Mouse (Mus musculus) left cerebral cortex, postnatal 14 days (tissue): ENCODE measurements around the gene Sult4a1. TPM values are rescaled to one million over a fixed set of nuclear protein-coding genes. Genes with fewer than 3 reads are reported as not detected.
A peak's percentile ranks its signal among the peaks of the same experiment; 100 is the strongest.
"Not testable (repeated sequence)": the region's sequence is repeated elsewhere in the genome, so short reads cannot be mapped to it uniquely, and the experiment has no call there.

ENCODE experiments used
- DNase-seq, 2 experiments: peaks; one replicate each; pipeline ENCODE4 v3.0.0; 2021 to 2022; ENCODE audit warnings: low spot score in 2 of 2, mixed read lengths in 1 of 2
- intact Hi-C: fragments of 180-260 bp; cut with DNase I; formaldehyde crosslinking; loops from one replicate; pipeline ENCODE4 v1.15.1; 2025
- total RNA-seq, 2 experiments: library from RNA; stranded (reverse); gene quantifications; 2 replicates each; pipeline ENCODE4 v1.2.3; 2021

Gene Sult4a1
- total RNA-seq, 2 experiments from 2014 or later: 387 to 389 TPM

GRCm38 (mm10) chr15:84108899-84109298, 3.3 kb upstream of the Sult4a1 start:
- intact Hi-C loops: no loop called here
- DNase-seq: no peak

GRCm38 (mm10) chr15:84105924-84106500, 458 bp upstream of the Sult4a1 start:
- intact Hi-C loops: no loop called here
- DNase-seq: no peak

GRCm38 (mm10) chr15:84104626-84105025, 928 bp downstream of the Sult4a1 start:
- intact Hi-C loops: no loop called here
- DNase-seq: no peak

GRCm38 (mm10) chr15:84097536-84097935, 8.0 kb downstream of the Sult4a1 start:
- intact Hi-C loops, DNase-seq: not testable (repeated sequence)

- DNase-seq: no peak
Observed at GRCm38 (mm10) chr15:84096051-84096450, 9.5 kb downstream of the Sult4a1 start.

GRCm38 (mm10) chr15:84094921-84095320, 10.6 kb downstream of the Sult4a1 start:
- intact Hi-C loops: no loop called here

More at GRCm38 (mm10) chr15:84096051-84096450, 9.5 kb downstream of the Sult4a1 start:
- intact Hi-C loops: no loop called here

GRCm38 (mm10) chr15:84086775-84087174, 18.8 kb downstream of the Sult4a1 start:
- intact Hi-C loops: no loop called here
- DNase-seq: no peak

More at GRCm38 (mm10) chr15:84094921-84095320, 10.6 kb downstream of the Sult4a1 start:
- DNase-seq: no peak

- no peak for DNase-seq
- intact Hi-C loops: no loop called here
Observed at GRCm38 (mm10) chr15:84086364-84086763, 19.2 kb downstream of the Sult4a1 start.

GRCm38 (mm10) chr15:84080069-84080468, 25.5 kb downstream of the Sult4a1 start:
- no peak for DNase-seq
- intact Hi-C loops: no loop called here

- DNase-seq: peak; percentile 58 to 68
- intact Hi-C loops: no loop called here
Observed at GRCm38 (mm10) chr15:84079519-84079918, 26.0 kb downstream of the Sult4a1 start.

- peak; percentile 61 to 71 for DNase-seq
- intact Hi-C loops: no loop called here
Observed at GRCm38 (mm10) chr15:84078667-84079066, 26.9 kb downstream of the Sult4a1 start.

- no peak for DNase-seq
- intact Hi-C loops: no loop called here
Observed at GRCm38 (mm10) chr15:84077151-84077550, 28.4 kb downstream of the Sult4a1 start.

GRCm38 (mm10) chr15:84074705-84075185, 30.8 kb downstream of the Sult4a1 start:
- intact Hi-C loops: loop anchor here (5.0 kb wide), 3 partner anchors 93 to 558 kb away; partner anchors contain the start of gene Pnpla3
- peak in 1 of 2 experiments; percentile 43 for DNase-seq

- peak; percentile 76 to 81 for DNase-seq
- intact Hi-C loops: loop anchor here (5.0 kb wide), 3 partner anchors 93 to 558 kb away; partner anchors contain the start of gene Pnpla3
Observed at GRCm38 (mm10) chr15:84073911-84074704, 31.4 kb downstream of the Sult4a1 start.

- no peak for DNase-seq
- intact Hi-C loops: loop anchor here (5.0 kb wide), 3 partner anchors 94 to 559 kb away; partner anchors contain the start of gene Pnpla3
Observed at GRCm38 (mm10) chr15:84073058-84073457, 32.5 kb downstream of the Sult4a1 start.

GRCm38 (mm10) chr15:84072226-84072625, 33.3 kb downstream of the Sult4a1 start:
- intact Hi-C loops: loop anchor here (5.0 kb wide), 3 partner anchors 95 to 560 kb away; partner anchors contain the start of gene Pnpla3
- DNase-seq: peak; percentile 93 to 95

GRCm38 (mm10) chr15:84070116-84070676, 35.4 kb downstream of the Sult4a1 start:
- intact Hi-C loops: loop anchor here (5.0 kb wide), 3 partner anchors 97 to 562 kb away; partner anchors contain the start of gene Pnpla3
- no peak for DNase-seq

- intact Hi-C loops: loop anchor here (5.0 kb wide), 4 partner anchors 98 to 563 kb away; partner anchors contain the start of gene Pnpla3
- DNase-seq: no peak
Observed at GRCm38 (mm10) chr15:84069455-84070050, 36.0 kb downstream of the Sult4a1 start.

GRCm38 (mm10) chr15:84065701-84066100, 39.9 kb downstream of the Sult4a1 start:
- intact Hi-C loops: loop anchor here (5.0 kb wide), 1 partner anchor 283 kb away; no protein-coding TSS in a partner anchor
- DNase-seq: no peak
